Mouse (Mus musculus) bone marrow macrophage, adult 2 months (primary cell): ENCODE data around the gene Sncg. TPM values are rescaled to one million over a fixed set of nuclear protein-coding genes. Genes with fewer than 3 reads are reported as not detected.

Experiments used
- H3K27ac ChIP-seq: 2 replicates; pipeline ENCODE4 v1.5.1; 2012; ENCODE audit warnings: low read depth, low read length; ENCODE audit not compliant: insufficient read depth
- H3K4me1 ChIP-seq: 2 replicates; pipeline ENCODE4 v1.6.1; 2012; ENCODE audit warnings: low read length; ENCODE audit not compliant: control insufficient read depth, insufficient read depth
- H3K4me3 ChIP-seq: 2 replicates; pipeline ENCODE4 v1.5.1; 2012; ENCODE audit warnings: mild to moderate bottlenecking, low read length, moderate library complexity; ENCODE audit not compliant: insufficient read depth
- CTCF ChIP-seq: IDR thresholded peaks from 2 replicates; pipeline ENCODE4 v1.5.1; 2012; ENCODE audit warnings: low read depth, mild to moderate bottlenecking, low read length, moderate library complexity
- POLR2A ChIP-seq: IDR thresholded peaks from 2 replicates; pipeline ENCODE4 v1.6.1; 2012; ENCODE audit warnings: mild to moderate bottlenecking, low read depth, low read length, borderline replicate concordance
- polyA plus RNA-seq: library from polyadenylated mRNA; stranded (reverse); fragments of >200 nt; gene quantifications from 2 replicates; pipeline ENCODE4 v1.2.4, GENCODE M21; 2012; ENCODE audit not compliant: missing spikeins, insufficient read depth, insufficient read length

Gene Sncg
- polyA plus RNA-seq, 1 experiment: not detected

GRCm38 (mm10) chr14:34359676-34360244 lies 14.8 kb downstream of the Sncg start:
- H3K4me3 ChIP-seq: no peak overlapping the region
- H3K27ac ChIP-seq: no peak overlapping the region
- H3K4me1 ChIP-seq: peaks cover 7% of the 10 kb centered on the region
- TF ChIP-seq POLR2A: no peak
- no peak for TF ChIP-seq CTCF

DNA sequence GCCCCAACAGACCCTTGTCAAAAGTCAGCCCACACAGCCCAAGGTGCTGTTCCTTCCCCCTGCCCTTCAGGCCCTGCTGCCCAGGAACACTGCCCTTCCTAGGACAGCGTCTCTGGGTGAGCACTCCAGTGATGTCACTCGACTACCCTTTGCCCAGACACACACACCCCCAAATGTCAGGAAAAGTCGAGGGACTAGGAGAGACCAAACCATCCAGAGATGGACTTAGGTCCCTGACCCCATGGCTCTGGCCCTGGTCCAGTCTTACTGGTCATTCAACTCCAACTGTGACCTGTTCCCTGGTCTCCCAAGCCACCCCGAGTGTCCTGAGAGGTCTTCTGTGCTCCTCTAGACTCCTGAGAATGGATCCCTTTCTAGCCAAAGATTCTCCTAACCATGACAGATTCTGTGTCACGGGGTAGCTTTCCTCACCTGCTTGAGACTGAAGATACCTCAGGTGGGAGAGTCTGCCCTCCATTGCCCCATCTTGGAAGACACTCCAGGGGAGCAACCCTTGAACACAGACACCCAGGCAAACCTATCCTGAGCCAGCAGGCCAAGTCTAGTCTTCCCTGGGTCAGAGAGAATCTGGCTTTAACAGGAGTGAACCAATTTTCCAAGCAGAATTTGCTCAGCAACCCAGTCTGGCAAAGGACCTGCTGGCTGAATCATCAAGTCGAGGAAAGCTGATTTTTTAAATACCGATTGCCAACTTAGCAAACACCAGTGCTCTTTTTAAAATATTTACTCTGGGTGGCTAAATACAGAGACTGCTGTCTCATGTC lies 16.7 kb downstream of the Sncg start:
- no peak for TF ChIP-seq CTCF
- no peak for TF ChIP-seq POLR2A
- Histone ChIP-seq H3K27ac (no peak overlapping the region), H3K4me3 (no peak overlapping the region), H3K4me1 (peaks cover 5% of the 10 kb centered on the region)

DNA sequence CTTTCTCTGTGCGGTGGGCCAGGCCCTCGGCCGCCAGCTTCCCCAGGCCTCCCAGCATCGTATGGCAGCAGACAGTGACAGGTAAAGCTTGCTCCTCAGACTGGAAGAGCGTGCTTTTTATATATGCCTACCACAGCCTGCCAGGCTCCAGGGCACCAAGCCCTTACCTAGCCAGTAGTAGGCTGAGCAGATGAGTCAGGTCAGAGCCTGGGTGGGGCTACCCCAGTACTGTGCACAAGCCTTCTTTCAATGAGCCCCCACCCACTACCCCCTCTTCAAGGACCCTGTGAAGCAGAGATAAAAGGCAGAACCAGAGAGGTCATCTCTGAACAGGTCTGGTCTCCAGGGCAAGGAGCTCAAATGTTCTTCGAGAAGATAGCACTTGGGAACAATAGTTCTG lies 19.3 kb downstream of the Sncg start, which contains the start of gene Fam25c:
TSS of gene Fam25c (minus strand) at position 133 of the 400 bp plus-strand sequence.
- TF ChIP-seq POLR2A (no peak), CTCF (no peak)
- H3K27ac ChIP-seq: no peak within 1 kb of the TSS
- no peak within 1 kb of the TSS for H3K4me3 ChIP-seq
- H3K4me1 ChIP-seq: no peaks in the 10 kb centered on the region

- Histone ChIP-seq H3K27ac (no peak overlapping the region), H3K4me1 (no peaks in the 10 kb centered on the region), H3K4me3 (no peak overlapping the region)
- TF ChIP-seq CTCF: no peak
- TF ChIP-seq POLR2A: no peak
These were observed 20.1 kb downstream of the Sncg start for GRCm38 (mm10) chr14:34354456-34354855.

DNA sequence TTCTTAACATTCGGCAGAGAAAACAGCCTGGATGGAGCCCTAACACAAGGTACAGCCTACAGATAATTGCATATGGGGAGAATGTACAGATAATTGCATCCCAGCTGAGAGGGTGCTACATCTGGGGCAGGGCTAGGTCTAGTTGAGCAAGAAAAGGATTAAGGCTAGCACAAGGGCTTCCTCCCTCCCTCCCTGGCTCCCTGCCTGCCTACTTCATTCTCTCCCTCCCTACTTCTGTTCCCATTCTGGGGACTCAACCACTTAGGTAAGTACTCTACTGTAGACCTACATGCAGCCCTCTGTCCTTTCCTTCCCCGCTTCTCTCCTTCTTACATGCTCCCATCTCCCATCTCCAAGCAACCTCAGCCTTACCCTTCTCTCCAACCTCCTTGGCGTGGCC lies 21.3 kb downstream of the Sncg start:
- no peak for TF ChIP-seq CTCF
- no peak for TF ChIP-seq POLR2A
- Histone ChIP-seq H3K4me3 (no peak overlapping the region), H3K27ac (no peak overlapping the region), H3K4me1 (no peaks in the 10 kb centered on the region)

- TF ChIP-seq POLR2A (no peak), CTCF (no peak)
- Histone ChIP-seq H3K4me1 (no peaks in the 10 kb centered on the region), H3K27ac (no peak overlapping the region), H3K4me3 (no peak overlapping the region)
These were observed 22.1 kb downstream of the Sncg start for GRCm38 (mm10) chr14:34352523-34352922.

DNA sequence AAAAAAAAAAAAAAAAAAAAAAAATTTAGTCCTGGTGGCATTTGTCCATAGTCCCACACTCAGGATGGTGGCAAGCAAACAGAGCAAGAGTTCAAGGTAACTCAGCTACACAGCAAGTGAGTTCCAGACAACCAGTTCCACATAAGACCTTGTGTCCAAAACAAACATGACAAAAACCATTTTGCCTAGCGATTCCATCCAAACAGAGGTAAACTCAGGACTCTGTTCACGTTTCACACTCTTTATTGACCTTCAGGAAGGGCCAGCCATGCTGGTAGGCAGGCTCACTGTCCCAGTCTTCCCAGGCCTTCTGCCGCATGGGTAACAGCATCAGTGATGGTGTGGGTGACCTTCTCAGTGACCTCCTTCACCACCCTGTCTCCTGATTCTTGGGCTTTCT lies 22.9 kb downstream of the Sncg start:
- Histone ChIP-seq H3K4me3 (no peak overlapping the region), H3K27ac (no peak overlapping the region), H3K4me1 (no peaks in the 10 kb centered on the region)
- TF ChIP-seq CTCF (no peak), POLR2A (no peak)

- Histone ChIP-seq H3K4me3 (no peak overlapping the region), H3K4me1 (no peaks in the 10 kb centered on the region), H3K27ac (no peak overlapping the region)
- no peak for TF ChIP-seq CTCF
- no peak for TF ChIP-seq POLR2A
These were observed 25.6 kb downstream of the Sncg start for GRCm38 (mm10) chr14:34349007-34349406.

DNA sequence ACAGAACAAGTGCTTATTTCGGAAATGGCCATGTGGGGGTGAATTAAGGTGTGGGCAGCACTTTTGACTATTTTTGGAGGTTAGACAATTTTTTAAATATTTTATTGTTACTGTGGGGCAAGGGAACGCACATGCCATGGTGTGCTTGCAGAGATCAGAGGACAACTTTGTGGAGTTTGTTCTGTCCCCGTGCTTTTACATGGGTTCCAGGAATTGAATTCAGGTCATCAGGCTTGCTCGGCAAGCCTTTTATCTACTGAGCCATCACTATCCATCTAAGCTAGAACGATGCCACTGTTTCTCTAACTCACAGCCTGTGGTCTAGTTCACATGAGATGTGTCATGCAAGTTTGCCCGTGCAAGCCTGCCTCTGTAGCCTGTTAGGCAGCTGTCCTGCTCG lies 26.3 kb downstream of the Sncg start:
- no peak for TF ChIP-seq CTCF
- no peak for TF ChIP-seq POLR2A
- Histone ChIP-seq H3K4me3 (no peak overlapping the region), H3K27ac (no peak overlapping the region), H3K4me1 (peaks cover 3% of the 10 kb centered on the region)

- Histone ChIP-seq H3K4me3 (no peak overlapping the region), H3K27ac (no peak overlapping the region), H3K4me1 (peaks cover 9% of the 10 kb centered on the region)
- TF ChIP-seq POLR2A (no peak), CTCF (no peak)
These were observed 27.5 kb downstream of the Sncg start for GRCm38 (mm10) chr14:34347084-34347483.
